Mouse (Mus musculus) hindbrain, postnatal 0 days (tissue): Measurements from ENCODE around the gene Nfkbil1. TPM values are rescaled to one million over a fixed set of nuclear protein-coding genes. Genes with fewer than 3 reads are reported as not detected.
A peak's percentile ranks its signal among the peaks of the same experiment; 100 is the strongest.

Source experiments
- ATAC-seq: fragments of 200-750 bp; cut with Nextera tagmentation; 2 replicates; pipeline ENCODE4 v1.8.0; 2017; ENCODE audit warnings: mild to moderate bottlenecking, moderate TSS enrichment, moderate library complexity
- DNase-seq: peaks from one replicate; pipeline ENCODE4 v3.0.0-alpha.2; 2015; ENCODE audit warnings: low spot score
- H3K27ac ChIP-seq: fragments of 300-500 bp; sonication (generic); 2 replicates; pipeline ENCODE4 v1.5.1; 2014; ENCODE audit warnings: mild to moderate bottlenecking
- H3K27me3 ChIP-seq: fragments of 300-500 bp; sonication (generic); 2 replicates; pipeline ENCODE4 v1.6.1; 2014; ENCODE audit warnings: low read length, mixed read lengths; ENCODE audit not compliant: insufficient read depth
- H3K36me3 ChIP-seq: fragments of 300-500 bp; sonication (generic); 2 replicates; pipeline ENCODE4 v1.6.1; 2014; ENCODE audit warnings: low read length, mixed read lengths; ENCODE audit not compliant: insufficient read depth
- H3K4me1 ChIP-seq: fragments of 300-500 bp; sonication (generic); 2 replicates; pipeline ENCODE4 v1.6.1; 2014; ENCODE audit warnings: antibody characterized with exemption, low read length, mixed read lengths; ENCODE audit not compliant: insufficient read depth
- H3K4me2 ChIP-seq: fragments of 300-500 bp; sonication (generic); 2 replicates; pipeline ENCODE4 v1.6.1; 2014; ENCODE audit warnings: low read depth, mild to moderate bottlenecking, low read length, moderate library complexity, mixed read lengths
- H3K4me3 ChIP-seq: fragments of 300-500 bp; sonication (generic); 2 replicates; pipeline ENCODE4 v1.5.1; 2014; ENCODE audit warnings: low read length
- H3K9ac ChIP-seq: fragments of 300-500 bp; sonication (generic); replicated peaks from 2 replicates; pipeline ENCODE4 v1.6.1; 2014; ENCODE audit warnings: mild to moderate bottlenecking, low read length, moderate library complexity, mixed read lengths
- H3K9me3 ChIP-seq: fragments of 300-500 bp; sonication (generic); 2 replicates; pipeline ENCODE4 v1.6.1; 2016; ENCODE audit warnings: low read length, mixed read lengths
- CTCF ChIP-seq: IDR thresholded peaks from 2 replicates; pipeline ENCODE4 v1.5.1; 2016; ENCODE audit warnings: antibody characterized with exemption, control low read depth, low read depth
- WGBS: fragments of 180-500 bp; shearing (Covaris S2); extraction: QIAGEN DNeasy Blood & Tissue Kit; methylation state at CpG from one replicate; pipeline ENCODE4 v1.1.7; 2014; 5-methylcytosine and 5-hydroxymethylcytosine counted together
- polyA plus RNA-seq: library from polyadenylated mRNA; unstranded; fragments of >200 nt; fragmentation: Nextera tagmentation; extraction: Ambion mirVana; gene quantifications from 2 replicates; pipeline ENCODE4 v1.2.1, GENCODE M21; 2015
- total RNA-seq: library from RNA; depleted of rRNA; stranded (reverse); fragments of >200 nt; gene quantifications from 2 replicates; pipeline ENCODE4 v1.2.3, GENCODE M21; 2014

Nfkbil1 gene
- total and polyA plus RNA-seq, 2 experiments from 2014 or later = 12.9 to 15.5 TPM

- peak; percentile 41 for ATAC-seq
- H3K9ac ChIP-seq = no peak overlapping the region
- H3K36me3 ChIP-seq = peaks cover 30% of the 10 kb centered on the region
- DNase-seq = peak; percentile 61
- no peak overlapping the region for H3K4me3 ChIP-seq
- no peaks in the 10 kb centered on the region for H3K9me3 ChIP-seq
- peak; percentile 77 for TF ChIP-seq CTCF
- H3K4me2 ChIP-seq = no peak overlapping the region
- H3K27me3 ChIP-seq = no peaks in the 10 kb centered on the region
- 0 out of 2 replicates have a peak, but pooled peaks cover 4% of the 10 kb centered on the region for H3K4me1 ChIP-seq
- no peak overlapping the region for H3K27ac ChIP-seq
- 60% methylated on average over 11 of the region's 11 CpGs for WGBS
These were observed 18.9 kb upstream of the Nfkbil1 start for GRCm38 (mm10) chr17:35254241-35255098.

GRCm38 (mm10) chr17:35253293-35254093, 17.9 kb upstream of the Nfkbil1 start:
- H3K4me3 ChIP-seq = no peak overlapping the region
- 0 out of 2 replicates have a peak, but pooled peaks cover 4% of the 10 kb centered on the region for H3K4me1 ChIP-seq
- no peak for TF ChIP-seq CTCF
- no peak for DNase-seq
- no peaks in the 10 kb centered on the region for H3K9me3 ChIP-seq
- H3K36me3 ChIP-seq = peaks cover 40% of the 10 kb centered on the region
- no peak overlapping the region for H3K9ac ChIP-seq
- ATAC-seq = no peak
- H3K27ac ChIP-seq = no peak overlapping the region
- 85% methylated on average over 32 of the region's 32 CpGs for WGBS
- no peaks in the 10 kb centered on the region for H3K27me3 ChIP-seq
- H3K4me2 ChIP-seq = no peak overlapping the region

GRCm38 (mm10) chr17:35252619-35253292, 17.2 kb upstream of the Nfkbil1 start:
- ATAC-seq (no peak), DNase-seq (no peak)
- 0 out of 2 replicates have a peak, but pooled peaks cover under 1% of the 10 kb centered on the region for H3K4me1 ChIP-seq
- no peak overlapping the region for H3K9ac ChIP-seq
- H3K4me3 ChIP-seq = no peak overlapping the region
- no peak overlapping the region for H3K4me2 ChIP-seq
- peaks cover 48% of the 10 kb centered on the region for H3K36me3 ChIP-seq
- WGBS = 82% methylated on average over 18 of the region's 18 CpGs
- peak; percentile 2; the same call in 1 of the 2 replicates for TF ChIP-seq CTCF
- H3K9me3 ChIP-seq = no peaks in the 10 kb centered on the region
- no peak overlapping the region for H3K27ac ChIP-seq
- no peaks in the 10 kb centered on the region for H3K27me3 ChIP-seq

GRCm38 (mm10) chr17:35251981-35252380, 16.4 kb upstream of the Nfkbil1 start:
- Histone ChIP-seq H3K4me2 (no peak overlapping the region), H3K4me1 (no peaks in the 10 kb centered on the region), H3K27ac (no peak overlapping the region), H3K27me3 (no peaks in the 10 kb centered on the region), H3K9me3 (no peaks in the 10 kb centered on the region), H3K9ac (no peak overlapping the region), H3K4me3 (no peak overlapping the region), H3K36me3 (peaks cover 55% of the 10 kb centered on the region)
- 84% methylated on average over 5 of the region's 5 CpGs for WGBS
- no peak for TF ChIP-seq CTCF
- no peak for DNase-seq
- no peak for ATAC-seq

- WGBS = 82% methylated on average over 15 of the region's 15 CpGs
- no peak for TF ChIP-seq CTCF
- Histone ChIP-seq H3K27me3 (no peaks in the 10 kb centered on the region), H3K4me1 (no peaks in the 10 kb centered on the region), H3K4me2 (no peak overlapping the region), H3K27ac (no peak overlapping the region), H3K9ac (no peak overlapping the region), H3K36me3 (peaks cover 63% of the 10 kb centered on the region), H3K9me3 (no peaks in the 10 kb centered on the region), H3K4me3 (no peak overlapping the region)
- DNase-seq (no peak), ATAC-seq (no peak)
These were observed 15.6 kb upstream of the Nfkbil1 start for GRCm38 (mm10) chr17:35251162-35251719.
